Comparison of ENCODE assay signal across 32 mouse cellular contexts in the genomic region with DNA sequence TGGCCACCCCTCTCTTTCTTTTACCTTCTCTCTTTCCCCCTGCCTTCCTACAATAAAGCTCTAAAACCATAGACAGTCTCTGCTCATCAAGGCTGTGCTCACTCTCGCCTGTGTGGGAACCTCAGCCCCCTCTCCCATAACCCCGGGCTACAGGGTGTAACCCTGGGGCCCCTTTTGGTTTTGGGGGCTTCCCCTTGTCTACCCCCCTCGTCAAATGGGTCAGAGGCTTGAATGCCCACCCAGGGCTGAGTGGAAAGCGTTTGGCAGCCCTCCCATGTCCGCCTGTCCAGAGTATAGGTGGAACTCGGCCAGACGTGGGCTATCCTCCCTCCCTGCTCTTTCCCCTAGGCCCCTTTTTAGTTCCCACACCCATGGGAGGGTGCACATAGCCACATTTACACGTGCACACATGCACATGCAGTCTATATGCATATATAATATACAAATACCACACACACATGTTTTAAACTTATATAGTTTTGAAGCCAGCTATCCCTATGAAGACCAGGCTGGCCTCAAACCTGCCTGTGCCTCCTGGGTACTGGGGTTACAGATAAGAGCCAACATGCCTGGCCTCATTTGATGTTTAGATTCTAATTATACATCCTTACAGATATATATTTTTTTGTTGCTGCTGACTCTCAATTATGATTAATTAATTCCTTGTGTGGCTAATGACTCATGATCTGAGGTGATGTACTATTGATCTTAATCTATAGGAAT. TPM values are rescaled to one million over a fixed set of nuclear protein-coding genes. Genes with fewer than 3 reads are reported as not detected.
DNase-seq lines count a peak whose midpoint lies in the region; ATAC-seq and TF ChIP-seq lines count a peak whose summit lies in the region.
"Had no signal": no experiment of that assay in that cellular context is flagged by ENCODE, and none has a peak within 500 bp of the region (broad histone marks: within the 10 kb centered on the region; RNA-seq: fewer than 3 reads in every experiment).

No protein-coding gene starts in this region.

- H3K9me3 ChIP-seq in heart, embryonic 12.5 days (replicated peaks), result no peaks in the 10 kb centered on the region
- no peaks in the 10 kb centered on the region for H3K9me3 ChIP-seq in MEL (replicated peaks; ENCODE audit: insufficient read depth, low read length)
- H3K9me3 ChIP-seq in liver, embryonic 16.5 days (replicated peaks; ENCODE audit: control insufficient read depth, low read length), result no peaks in the 10 kb centered on the region
- H3K9me3 ChIP-seq: embryonic facial prominence, embryonic 12.5 days; hindbrain, embryonic 15.5 days; midbrain, embryonic 15.5 days; neural tube, embryonic 12.5 days; stomach, embryonic 15.5 days had no signal

- H3K4me2 ChIP-seq in heart, embryonic 12.5 days, result peak overlapping the region; percentile 33; the same call in 1 of the 2 replicates
- H3K4me2 ChIP-seq in liver, embryonic 16.5 days (ENCODE audit: low read depth, low read length), result peak overlapping the region; percentile 36
- H3K4me2 ChIP-seq: embryonic facial prominence, embryonic 12.5 days; hindbrain, embryonic 15.5 days; midbrain, embryonic 15.5 days; neural tube, embryonic 12.5 days; stomach, embryonic 15.5 days had no signal

- H3K4me3 ChIP-seq in heart, embryonic 12.5 days, result no peak overlapping the region
- H3K4me3 ChIP-seq in MEL (ENCODE audit: control insufficient read depth in 1 of 2, insufficient read depth in 1 of 2, low read depth in 2 of 2, low read length in 2 of 2), result no peak overlapping the region
- H3K4me3 ChIP-seq in liver, embryonic 16.5 days (ENCODE audit: low read depth, low read length), result no peak overlapping the region
- H3K4me3 ChIP-seq: embryonic facial prominence, embryonic 12.5 days; hindbrain, embryonic 15.5 days; midbrain, embryonic 15.5 days; neural tube, embryonic 12.5 days; stomach, embryonic 15.5 days had no signal

- no peak for TF ChIP-seq CTCF in MEL (IDR thresholded peaks at IDR 0.05 in 2 of 3, conservative IDR thresholded peaks at IDR 0.05 in 1 of 3; ENCODE audit: control insufficient read depth in 1 of 3, insufficient read depth in 1 of 3, low read depth in 2 of 3, low read length in 3 of 3, poor library complexity in 1 of 3, severe bottlenecking in 1 of 3)

- peaks cover 8% of the 10 kb centered on the region for H3K27me3 ChIP-seq in heart, embryonic 12.5 days (replicated peaks)
- no peaks in the 10 kb centered on the region for H3K27me3 ChIP-seq in MEL (ENCODE audit: control insufficient read depth in 1 of 2, insufficient read depth in 2 of 2, low read length in 2 of 2)
- H3K27me3 ChIP-seq in liver, embryonic 16.5 days (ENCODE audit: control insufficient read depth, insufficient read depth, low read depth, low read length), result no peaks in the 10 kb centered on the region

- DNase-seq in heart, adult 9 months (ENCODE audit: low spot score in 2 of 2), result no peak
- DNase-seq in MEL (ENCODE audit: low read depth, low spot score), result no peak
- peak; percentile 58 for DNase-seq in liver
- DNase-seq in gastrocnemius, postnatal 25 days, result no peak
- no peak for DNase-seq in spleen, postnatal 4 days (ENCODE audit: low spot score in 2 of 2)
- no peak for DNase-seq in left cerebral cortex, postnatal 14 days (ENCODE audit: low spot score in 2 of 2)
- DNase-seq: adrenal gland, postnatal 10 days; cerebellum, adult 2 months; cerebellum, postnatal 25 days; gastrocnemius, postnatal 10 days; kidney, adult 2 months; lung, adult 18-20 months; lung, postnatal 10 days; retina, postnatal 1 day; right cerebral cortex, postnatal 4 days; thymus, adult 18-20 months; thymus, postnatal 36 days had no signal

- no peaks in the 10 kb centered on the region for H3K36me3 ChIP-seq in heart, embryonic 12.5 days
- H3K36me3 ChIP-seq in MEL (ENCODE audit: control insufficient read depth in 1 of 2, insufficient read depth in 2 of 2, low read length in 2 of 2), result peaks cover 0 to 4% of the 10 kb centered on the region in 2 experiments; a peak in 1 of 4 replicates
- H3K36me3 ChIP-seq in liver, embryonic 16.5 days (ENCODE audit: control insufficient read depth, insufficient read depth), result no peaks in the 10 kb centered on the region
- H3K36me3 ChIP-seq: embryonic facial prominence, embryonic 12.5 days; hindbrain, embryonic 15.5 days; midbrain, embryonic 15.5 days; neural tube, embryonic 12.5 days; stomach, embryonic 15.5 days had no signal

- H3K27ac ChIP-seq in heart, embryonic 12.5 days (ENCODE audit: poor library complexity, severe bottlenecking), result peak overlapping the region; percentile 66
- H3K27ac ChIP-seq in MEL (ENCODE audit: control insufficient read depth, low read depth, low read length), result no peak overlapping the region
- peak overlapping the region; percentile 68 for H3K27ac ChIP-seq in liver, embryonic 16.5 days (ENCODE audit: low read length)
- H3K27ac ChIP-seq: embryonic facial prominence, embryonic 12.5 days; hindbrain, embryonic 15.5 days; kidney, postnatal 0 days; midbrain, embryonic 15.5 days; neural tube, embryonic 12.5 days; stomach, embryonic 15.5 days had no signal

- WGBS in heart, embryonic 12.5 days, result 50% methylated on average over 8 of the region's 8 CpGs
- 25% methylated on average over 8 of the region's 8 CpGs for WGBS in liver, embryonic 16.5 days (ENCODE audit: insufficient replicate concordance)

- TF ChIP-seq RAD21 in MEL (IDR thresholded peaks at IDR 0.05; ENCODE audit: low read depth, low read length), result no peak

- intact Hi-C loops in left cerebral cortex, postnatal 14 days (cut with DNase I), result no loop called here

- ATAC-seq in heart, embryonic 12.5 days (ENCODE audit: insufficient number of reproducible peaks, low FRiP score), result no peak
- ATAC-seq in liver, embryonic 16.5 days (ENCODE audit: low read depth), result peak; percentile 57
- ATAC-seq: activated CD4-positive, CD25-positive, alpha-beta regulatory T cell, adult 4 months; forebrain, embryonic 16.5 days; midbrain, embryonic 15.5 days had no signal

- no peak overlapping the region for H3K9ac ChIP-seq in heart, embryonic 12.5 days
- no peak overlapping the region for H3K9ac ChIP-seq in MEL (ENCODE audit: control insufficient read depth, low read depth, low read length, poor library complexity, severe bottlenecking)
- H3K9ac ChIP-seq in liver, embryonic 16.5 days (ENCODE audit: low read depth, low read length), result 0 out of 2 replicates have a peak overlapping the region, but pooled peaks have one; percentile 38
- H3K9ac ChIP-seq: embryonic facial prominence, embryonic 12.5 days; hindbrain, embryonic 15.5 days; midbrain, embryonic 15.5 days; neural tube, embryonic 12.5 days; stomach, embryonic 15.5 days had no signal

- no peaks in the 10 kb centered on the region for H3K79me2 ChIP-seq in MEL (ENCODE audit: control insufficient read depth, insufficient read depth, low read length, poor library complexity)

- no peak for TF ChIP-seq EP300 in MEL (IDR thresholded peaks at IDR 0.05; ENCODE audit: low read depth in 1 of 2, low read length in 2 of 2)

- TF ChIP-seq POLR2A in MEL (IDR thresholded peaks at IDR 0.05; ENCODE audit: control insufficient read depth in 1 of 2, insufficient read depth in 1 of 2, low read depth in 1 of 2, low read length in 2 of 2, poor library complexity in 1 of 2), result no peak

- H3K4me1 ChIP-seq in heart, embryonic 12.5 days (replicated peaks), result peaks cover 6% of the 10 kb centered on the region
- H3K4me1 ChIP-seq in MEL (ENCODE audit: control insufficient read depth in 1 of 2, insufficient read depth in 2 of 2, low read length in 2 of 2), result peaks cover 2 to 17% of the 10 kb centered on the region in 2 experiments
- H3K4me1 ChIP-seq in liver, embryonic 16.5 days (ENCODE audit: control insufficient read depth, low read depth, low read length), result peaks cover 34% of the 10 kb centered on the region
- H3K4me1 ChIP-seq: embryonic facial prominence, embryonic 12.5 days; hindbrain, embryonic 15.5 days; midbrain, embryonic 15.5 days; neural tube, embryonic 12.5 days; stomach, embryonic 15.5 days had no signal

RNA-seq across cellular contexts. Expression of gene Tnk1, which starts 5.8 kb away (rescaled TPM):
- polyA plus RNA-seq in heart, embryonic 12.5 days (2016; fragmentation: Nextera tagmentation; extraction: Ambion mirVana), result 0.28 and 0.32 TPM in 2 replicates
- total RNA-seq in MEL (2012; rRNA removed), result 0.13 and 0.35 TPM in 2 replicates
- under 1 TPM in 1 of 2 experiments, not detected in 1; 0.25 TPM for polyA plus RNA-seq in MEL (2012; ENCODE audit: insufficient read depth in 1 of 2, insufficient read length in 2 of 2, low read depth in 1 of 2, low replicate concordance in 2 of 2, missing spikeins in 1 of 2)
- 0.74 and 0.96 TPM in 2 replicates for polyA plus RNA-seq in liver, embryonic 16.5 days (2015; fragmentation: Nextera tagmentation; extraction: Ambion mirVana)
- total RNA-seq in gastrocnemius, postnatal 25 days (2021), result under 1 TPM in 1 of 2 experiments, not detected in 1; 0.11 TPM
- total RNA-seq in left cerebral cortex, postnatal 14 days (2021), result not detected
- total RNA-seq: layer of hippocampus, postnatal 14 days had no signal
- polyA plus RNA-seq: activated CD4-positive, CD25-positive, alpha-beta regulatory T cell, adult 4 months had no signal

RNA-seq across cellular contexts. Expression of gene Tmem95, which starts 13.5 kb away (rescaled TPM):
- polyA plus RNA-seq in heart, embryonic 12.5 days (2016; fragmentation: Nextera tagmentation; extraction: Ambion mirVana), result not detected in 2 replicates
- total RNA-seq in MEL (2012; rRNA removed), result not detected in 2 replicates
- not detected for polyA plus RNA-seq in MEL (2012; ENCODE audit: insufficient read depth in 1 of 2, insufficient read length in 2 of 2, low read depth in 1 of 2, low replicate concordance in 2 of 2, missing spikeins in 1 of 2)
- not detected in 2 replicates for polyA plus RNA-seq in liver, embryonic 16.5 days (2015; fragmentation: Nextera tagmentation; extraction: Ambion mirVana)
- total RNA-seq in gastrocnemius, postnatal 25 days (2021), result not detected
- total RNA-seq in left cerebral cortex, postnatal 14 days (2021), result not detected
- total RNA-seq: adrenal gland, postnatal 10 days; gastrocnemius, postnatal 10 days; heart, adult 8-10 months; hematopoietic stem cell, adult 5-6 weeks; layer of hippocampus, postnatal 14 days; megakaryocyte, adult 5-6 weeks had no signal
- polyA plus RNA-seq: activated CD4-positive, CD25-positive, alpha-beta regulatory T cell, adult 4 months; cerebellum, adult 2 months; embryonic facial prominence, embryonic 12.5 days; forebrain, embryonic 16.5 days; hindbrain, embryonic 15.5 days; kidney, adult 2 months; kidney, postnatal 0 days; limb, embryonic 11.5 days; midbrain, embryonic 15.5 days; neural tube, embryonic 12.5 days; stomach, embryonic 15.5 days had no signal

RNA-seq across cellular contexts. Expression of gene Kctd11, which starts 16.9 kb away (rescaled TPM):
- polyA plus RNA-seq in heart, embryonic 12.5 days (2016; fragmentation: Nextera tagmentation; extraction: Ambion mirVana), result 4.1 and 4.5 TPM in 2 replicates
- 0.19 and 0.26 TPM in 2 replicates for total RNA-seq in MEL (2012; rRNA removed)
- polyA plus RNA-seq in MEL (2012; ENCODE audit: insufficient read depth in 1 of 2, insufficient read length in 2 of 2, low read depth in 1 of 2, low replicate concordance in 2 of 2, missing spikeins in 1 of 2), result under 1 TPM in 1 of 2 experiments, not detected in 1; 0.49 TPM
- 1.3 and 1.4 TPM in 2 replicates for polyA plus RNA-seq in liver, embryonic 16.5 days (2015; fragmentation: Nextera tagmentation; extraction: Ambion mirVana)
- 1 to 10 TPM; 1.7 to 2.2 TPM for total RNA-seq in gastrocnemius, postnatal 25 days (2021)
- 1 to 10 TPM in 1 of 2 experiments, under 1 TPM in 1; 0.86 to 1.4 TPM for total RNA-seq in left cerebral cortex, postnatal 14 days (2021)

RNA-seq across cellular contexts. Expression of gene Plscr3, which starts 18.1 kb away (rescaled TPM):
- polyA plus RNA-seq in heart, embryonic 12.5 days (2016; fragmentation: Nextera tagmentation; extraction: Ambion mirVana), result 77.9 and 82.3 TPM in 2 replicates
- 3.8 and 4.6 TPM in 2 replicates for total RNA-seq in MEL (2012; rRNA removed)
- polyA plus RNA-seq in MEL (2012; ENCODE audit: insufficient read depth in 1 of 2, insufficient read length in 2 of 2, low read depth in 1 of 2, low replicate concordance in 2 of 2, missing spikeins in 1 of 2), result 10 to 100 TPM in 1 of 2 experiments, not detected in 1; 26.0 TPM
- polyA plus RNA-seq in liver, embryonic 16.5 days (2015; fragmentation: Nextera tagmentation; extraction: Ambion mirVana), result 22.0 and 27.8 TPM in 2 replicates
- total RNA-seq in gastrocnemius, postnatal 25 days (2021), result 10 to 100 TPM; 10.8 to 13.7 TPM
- 10 to 100 TPM; 19.5 to 22.3 TPM for total RNA-seq in left cerebral cortex, postnatal 14 days (2021)

RNA-seq across cellular contexts. Expression of gene Tmem256, which starts 26.0 kb away (rescaled TPM):
- polyA plus RNA-seq in heart, embryonic 12.5 days (2016; fragmentation: Nextera tagmentation; extraction: Ambion mirVana), result 289 and 297 TPM in 2 replicates
- 176 and 190 TPM in 2 replicates for total RNA-seq in MEL (2012; rRNA removed)
- polyA plus RNA-seq in MEL (2012; ENCODE audit: insufficient read depth in 1 of 2, insufficient read length in 2 of 2, low read depth in 1 of 2, low replicate concordance in 2 of 2, missing spikeins in 1 of 2), result 100 to 1,000 TPM in 1 of 2 experiments, not detected in 1; 181 TPM
- polyA plus RNA-seq in liver, embryonic 16.5 days (2015; fragmentation: Nextera tagmentation; extraction: Ambion mirVana), result 404 and 413 TPM in 2 replicates
- 100 to 1,000 TPM; 126 to 144 TPM for total RNA-seq in gastrocnemius, postnatal 25 days (2021)
- total RNA-seq in left cerebral cortex, postnatal 14 days (2021), result 100 to 1,000 TPM; 160 to 167 TPM
